In the genomic region with DNA sequence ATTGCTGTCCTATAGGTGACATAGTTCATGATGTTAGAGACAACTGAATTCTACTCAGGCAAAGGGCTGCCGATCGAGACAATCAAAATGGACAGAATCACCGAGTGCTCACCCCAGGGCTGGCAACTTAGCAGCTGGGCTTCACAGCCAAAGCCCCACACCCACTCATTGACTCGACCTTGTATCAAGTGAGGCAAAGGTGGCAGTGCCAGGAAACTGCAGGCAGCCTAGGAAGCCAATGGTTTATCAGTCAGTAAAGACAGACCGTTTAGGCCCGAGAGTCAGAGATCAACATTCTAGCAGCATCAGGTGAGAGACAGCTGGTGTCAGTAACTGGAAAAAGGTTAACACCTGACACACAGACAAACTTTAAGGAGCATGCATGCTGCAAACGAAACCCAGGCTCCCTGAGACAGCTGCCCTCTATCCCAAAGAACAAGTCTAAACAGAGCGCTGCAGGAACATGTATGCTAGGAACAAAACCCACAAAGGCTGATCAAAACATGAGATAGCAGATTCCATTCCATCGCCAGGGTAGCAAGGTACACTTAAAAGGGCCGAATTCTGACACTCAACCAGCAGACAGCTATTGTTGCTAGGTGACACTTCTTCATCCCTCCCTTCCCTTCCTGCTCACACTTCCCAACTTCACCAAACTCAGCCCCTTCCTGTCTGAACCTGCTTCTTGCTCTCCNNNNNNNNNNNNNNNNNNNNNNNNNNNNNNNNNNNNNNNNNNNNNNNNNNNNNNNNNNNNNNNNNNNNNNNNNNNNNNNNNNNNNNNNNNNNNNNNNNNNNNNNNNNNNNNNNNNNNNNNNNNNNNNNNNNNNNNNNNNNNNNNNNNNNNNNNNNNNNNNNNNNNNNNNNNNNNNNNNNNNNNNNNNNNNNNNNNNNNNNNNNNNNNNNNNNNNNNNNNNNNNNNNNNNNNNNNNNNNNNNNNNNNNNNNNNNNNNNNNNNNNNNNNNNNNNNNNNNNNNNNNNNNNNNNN, we compare ENCODE assay signal across 20 mouse cellular contexts. TPM values are rescaled to one million over a fixed set of nuclear protein-coding genes. Genes with fewer than 3 reads are reported as not detected.
DNase-seq lines count a peak whose midpoint lies in the region; ATAC-seq and TF ChIP-seq lines count a peak whose summit lies in the region.
"Had no signal": no experiment of that assay in that cellular context is flagged by ENCODE, and none has a peak within 500 bp of the region (broad histone marks: within the 10 kb centered on the region; RNA-seq: fewer than 3 reads in every experiment).

No protein-coding gene starts in this region.

- no peaks in the 10 kb centered on the region for H3K27me3 ChIP-seq in embryonic facial prominence, embryonic 11.5 days (ENCODE audit: control insufficient read depth, insufficient read depth, low read length)
- H3K27me3 ChIP-seq in embryonic facial prominence, embryonic 10.5 days (replicated peaks; ENCODE audit: low read depth, poor library complexity, severe bottlenecking) = no peaks in the 10 kb centered on the region
- H3K27me3 ChIP-seq in limb, embryonic 14.5 days (ENCODE audit: control insufficient read depth, insufficient read depth, low read length) = no peaks in the 10 kb centered on the region
- no peaks in the 10 kb centered on the region for H3K27me3 ChIP-seq in limb, embryonic 10.5 days (ENCODE audit: low read depth, poor library complexity, severe bottlenecking)
- H3K27me3 ChIP-seq in intestine, embryonic 16.5 days (replicated peaks; ENCODE audit: control insufficient read depth, insufficient read depth, low read length) = no peaks in the 10 kb centered on the region
- H3K27me3 ChIP-seq: forebrain, embryonic 13.5 days; limb, embryonic 12.5 days; neural tube, embryonic 12.5 days had no signal

- H3K4me3 ChIP-seq in embryonic facial prominence, embryonic 11.5 days (ENCODE audit: low read depth, low read length) = no peak overlapping the region
- H3K4me3 ChIP-seq in embryonic facial prominence, embryonic 10.5 days = no peak overlapping the region
- H3K4me3 ChIP-seq in limb, embryonic 14.5 days (replicated peaks; ENCODE audit: low read length) = no peak overlapping the region
- H3K4me3 ChIP-seq in limb, embryonic 10.5 days = no peak overlapping the region
- H3K4me3 ChIP-seq in intestine, embryonic 16.5 days (ENCODE audit: low read length) = no peak overlapping the region
- H3K4me3 ChIP-seq: forebrain, embryonic 13.5 days; left cerebral cortex, adult 2 months; limb, embryonic 12.5 days; neural tube, embryonic 12.5 days had no signal

- H3K9me3 ChIP-seq in embryonic facial prominence, embryonic 11.5 days (replicated peaks; ENCODE audit: control insufficient read depth, low read length) = no peaks in the 10 kb centered on the region
- no peaks in the 10 kb centered on the region for H3K9me3 ChIP-seq in embryonic facial prominence, embryonic 10.5 days
- H3K9me3 ChIP-seq in limb, embryonic 14.5 days (ENCODE audit: control insufficient read depth, low read length) = no peaks in the 10 kb centered on the region
- H3K9me3 ChIP-seq in limb, embryonic 10.5 days (replicated peaks) = no peaks in the 10 kb centered on the region
- H3K9me3 ChIP-seq in intestine, embryonic 16.5 days (ENCODE audit: control insufficient read depth, low read length) = no peaks in the 10 kb centered on the region
- H3K9me3 ChIP-seq: forebrain, embryonic 13.5 days; limb, embryonic 12.5 days; neural tube, embryonic 12.5 days had no signal

- ATAC-seq in embryonic facial prominence, embryonic 11.5 days (replicated peaks; ENCODE audit: insufficient number of reproducible peaks, low FRiP score, low TSS enrichment, low read depth) = no peak
- ATAC-seq in limb, embryonic 14.5 days (ENCODE audit: low FRiP score, low read depth) = no peak
- no peak for ATAC-seq in intestine, embryonic 16.5 days
- ATAC-seq in activated CD4-positive, CD25-positive, alpha-beta regulatory T cell, adult 4 months = no peak
- ATAC-seq: forebrain, embryonic 13.5 days; hindbrain, postnatal 0 days had no signal

- no peak overlapping the region for H3K4me2 ChIP-seq in embryonic facial prominence, embryonic 11.5 days (ENCODE audit: low read depth, low read length)
- no peak overlapping the region for H3K4me2 ChIP-seq in limb, embryonic 14.5 days (replicated peaks; ENCODE audit: low read depth, low read length, severe bottlenecking)
- no peak overlapping the region for H3K4me2 ChIP-seq in intestine, embryonic 16.5 days (ENCODE audit: low read depth, low read length)
- H3K4me2 ChIP-seq: forebrain, embryonic 13.5 days; limb, embryonic 12.5 days; midbrain, embryonic 11.5 days; neural tube, embryonic 12.5 days had no signal

- DNase-seq in embryonic facial prominence, embryonic 11.5 days (ENCODE audit: low spot score) = peak; percentile 29
- DNase-seq in embryonic facial prominence, embryonic 10.5 days (ENCODE audit: low spot score) = no peak
- DNase-seq in limb, embryonic 14.5 days (ENCODE audit: low spot score) = peak; percentile 29
- DNase-seq in limb, embryonic 10.5 days (ENCODE audit: low spot score) = no peak
- peak; percentile 35 for DNase-seq in adipocyte (ENCODE audit: low spot score)
- peak; percentile 88 for DNase-seq in gonadal fat pad, adult 2 months (ENCODE audit: low read depth)
- DNase-seq: cerebellum, adult 11-12 months; gastrocnemius, postnatal 36 days; kidney, adult 18-20 months; kidney, postnatal 10 days; spleen, adult 18-20 months; thymus, postnatal 25 days had no signal

- H3K4me1 ChIP-seq in embryonic facial prominence, embryonic 11.5 days (ENCODE audit: control insufficient read depth, insufficient read depth, low read length) = no peaks in the 10 kb centered on the region
- H3K4me1 ChIP-seq in embryonic facial prominence, embryonic 10.5 days = 0 out of 2 replicates have a peak, but pooled peaks cover 6% of the 10 kb centered on the region
- no peaks in the 10 kb centered on the region for H3K4me1 ChIP-seq in limb, embryonic 14.5 days (ENCODE audit: control insufficient read depth, insufficient read depth, low read length)
- H3K4me1 ChIP-seq in limb, embryonic 10.5 days = peaks cover 4% of the 10 kb centered on the region; the same call in 1 of the 2 replicates
- H3K4me1 ChIP-seq in intestine, embryonic 16.5 days (ENCODE audit: control insufficient read depth, insufficient read depth, low read length) = no peaks in the 10 kb centered on the region
- H3K4me1 ChIP-seq: forebrain, embryonic 13.5 days; limb, embryonic 12.5 days; neural tube, embryonic 12.5 days had no signal

- H3K36me3 ChIP-seq in embryonic facial prominence, embryonic 11.5 days (replicated peaks; ENCODE audit: control insufficient read depth, insufficient read depth, low read depth, low read length) = no peaks in the 10 kb centered on the region
- H3K36me3 ChIP-seq in embryonic facial prominence, embryonic 10.5 days (replicated peaks) = 0 out of 2 replicates have a peak, but pooled peaks cover 7% of the 10 kb centered on the region
- H3K36me3 ChIP-seq in limb, embryonic 14.5 days (ENCODE audit: control insufficient read depth, insufficient read depth, low read length) = no peaks in the 10 kb centered on the region; the same call in 1 of the 2 replicates
- peaks cover 9% of the 10 kb centered on the region; the same call in 1 of the 2 replicates for H3K36me3 ChIP-seq in limb, embryonic 10.5 days
- H3K36me3 ChIP-seq in intestine, embryonic 16.5 days (ENCODE audit: control insufficient read depth, insufficient read depth, low read length) = no peaks in the 10 kb centered on the region
- H3K36me3 ChIP-seq: neural tube, embryonic 12.5 days had no signal

- no peak for TF ChIP-seq POLR2A in limb, embryonic 14.5 days (IDR thresholded peaks at IDR 0.05; ENCODE audit: borderline replicate concordance, extremely low read depth, insufficient read depth, insufficient read length)

- 80% methylated on average over 10 of the region's 10 CpGs for WGBS in embryonic facial prominence, embryonic 11.5 days
- WGBS in embryonic facial prominence, embryonic 10.5 days = 81% methylated on average over 10 of the region's 10 CpGs
- WGBS in limb, embryonic 14.5 days = 77% methylated on average over 10 of the region's 10 CpGs
- WGBS in limb, embryonic 10.5 days = 81% methylated on average over 10 of the region's 10 CpGs
- WGBS in intestine, embryonic 16.5 days = 64% methylated on average over 10 of the region's 10 CpGs

- H3K27ac ChIP-seq in embryonic facial prominence, embryonic 11.5 days (replicated peaks; ENCODE audit: low read depth, low read length) = no peak overlapping the region
- H3K27ac ChIP-seq in embryonic facial prominence, embryonic 10.5 days (replicated peaks) = no peak overlapping the region
- H3K27ac ChIP-seq in limb, embryonic 14.5 days (replicated peaks; ENCODE audit: low read depth, low read length) = no peak overlapping the region
- H3K27ac ChIP-seq in limb, embryonic 10.5 days = no peak overlapping the region
- H3K27ac ChIP-seq in intestine, embryonic 16.5 days (ENCODE audit: low read length) = no peak overlapping the region
- H3K27ac ChIP-seq: forebrain, embryonic 13.5 days; hindbrain, postnatal 0 days; left cerebral cortex, adult 2 months; limb, embryonic 12.5 days; neural tube, embryonic 12.5 days had no signal

- H3K9ac ChIP-seq in embryonic facial prominence, embryonic 11.5 days (replicated peaks; ENCODE audit: low read length) = no peak overlapping the region
- H3K9ac ChIP-seq in limb, embryonic 14.5 days (ENCODE audit: low read depth, low read length, severe bottlenecking) = no peak overlapping the region
- H3K9ac ChIP-seq in intestine, embryonic 16.5 days (ENCODE audit: low read depth, low read length) = no peak overlapping the region
- H3K9ac ChIP-seq: forebrain, embryonic 13.5 days; limb, embryonic 12.5 days; neural tube, embryonic 12.5 days had no signal

RNA-seq across cellular contexts. Expression of a gene that starts 5.7 kb away (rescaled TPM):
- 9.7 and 10.8 TPM in 2 replicates for polyA plus RNA-seq in embryonic facial prominence, embryonic 11.5 days (2014; fragmentation: Nextera tagmentation; extraction: Ambion mirVana)
- polyA plus RNA-seq in embryonic facial prominence, embryonic 10.5 days (2016; fragmentation: Nextera tagmentation; extraction: Ambion mirVana) = 9.7 and 10.5 TPM in 2 replicates
- 4.8 and 5.4 TPM in 2 replicates for polyA plus RNA-seq in limb, embryonic 14.5 days (2012; rRNA removed)
- polyA plus RNA-seq in limb, embryonic 14.5 days (2014; fragmentation: Nextera tagmentation; extraction: Ambion mirVana) = 13.6 and 14.5 TPM in 2 replicates
- polyA plus RNA-seq in limb, embryonic 10.5 days (2016; fragmentation: Nextera tagmentation; extraction: Ambion mirVana) = 9.4 and 10.5 TPM in 2 replicates
- polyA plus RNA-seq in gonadal fat pad, adult 2 months (2012; rRNA removed) = 2.1 and 2.4 TPM in 2 replicates
- 8.1 and 8.2 TPM in 2 replicates for polyA plus RNA-seq in intestine, embryonic 16.5 days (2015; fragmentation: Nextera tagmentation; extraction: Ambion mirVana)
- 10 to 100 TPM in 1 of 2 experiments, 1 to 10 TPM in 1; 6.7 to 10.3 TPM for polyA plus RNA-seq in activated CD4-positive, CD25-positive, alpha-beta regulatory T cell, adult 4 months (2017; shearing (Covaris generic))

RNA-seq across cellular contexts. Expression of a gene that starts 45.0 kb away (rescaled TPM):
- 0.74 and 0.84 TPM in 2 replicates for polyA plus RNA-seq in embryonic facial prominence, embryonic 11.5 days (2014; fragmentation: Nextera tagmentation; extraction: Ambion mirVana)
- polyA plus RNA-seq in embryonic facial prominence, embryonic 10.5 days (2016; fragmentation: Nextera tagmentation; extraction: Ambion mirVana) = 0.30 and 0.36 TPM in 2 replicates
- 1.1 and 1.2 TPM in 2 replicates for polyA plus RNA-seq in limb, embryonic 14.5 days (2012; rRNA removed)
- polyA plus RNA-seq in limb, embryonic 14.5 days (2014; fragmentation: Nextera tagmentation; extraction: Ambion mirVana) = 0.70 and 0.81 TPM in 2 replicates
- 0.19 and 0.26 TPM in 2 replicates for polyA plus RNA-seq in limb, embryonic 10.5 days (2016; fragmentation: Nextera tagmentation; extraction: Ambion mirVana)
- 1.9 and 2.1 TPM in 2 replicates for polyA plus RNA-seq in gonadal fat pad, adult 2 months (2012; rRNA removed)
- polyA plus RNA-seq in intestine, embryonic 16.5 days (2015; fragmentation: Nextera tagmentation; extraction: Ambion mirVana) = 0.78 and 1.0 TPM in 2 replicates
- under 1 TPM; 0.60 to 0.65 TPM for polyA plus RNA-seq in activated CD4-positive, CD25-positive, alpha-beta regulatory T cell, adult 4 months (2017; shearing (Covaris generic))

Comparison
In these comparisons a context has a peak if more than half of its experiments do, and no peak if none do; other contexts are left out.
1. DNase-seq: peak in embryonic facial prominence, embryonic 11.5 days (single experiment), limb, embryonic 14.5 days (single experiment), adipocyte (single experiment) and gonadal fat pad, adult 2 months (single experiment); none in embryonic facial prominence, embryonic 10.5 days (single experiment) and limb, embryonic 10.5 days (single experiment).